Mouse (Mus musculus): ENCODE results near the gene Stard5. TPM values are rescaled to one million over a fixed set of nuclear protein-coding genes. Genes with fewer than 3 reads are reported as not detected.

The Stard5 gene
- 120 TPM for polyA plus RNA-seq (2014; fragmentation: Illumina TruSeq; extraction: RNeasy Lipid Tissue Mini Kit (QIAGEN cat#74804); ENCODE audit: low read depth, low replicate concordance)

DNA sequence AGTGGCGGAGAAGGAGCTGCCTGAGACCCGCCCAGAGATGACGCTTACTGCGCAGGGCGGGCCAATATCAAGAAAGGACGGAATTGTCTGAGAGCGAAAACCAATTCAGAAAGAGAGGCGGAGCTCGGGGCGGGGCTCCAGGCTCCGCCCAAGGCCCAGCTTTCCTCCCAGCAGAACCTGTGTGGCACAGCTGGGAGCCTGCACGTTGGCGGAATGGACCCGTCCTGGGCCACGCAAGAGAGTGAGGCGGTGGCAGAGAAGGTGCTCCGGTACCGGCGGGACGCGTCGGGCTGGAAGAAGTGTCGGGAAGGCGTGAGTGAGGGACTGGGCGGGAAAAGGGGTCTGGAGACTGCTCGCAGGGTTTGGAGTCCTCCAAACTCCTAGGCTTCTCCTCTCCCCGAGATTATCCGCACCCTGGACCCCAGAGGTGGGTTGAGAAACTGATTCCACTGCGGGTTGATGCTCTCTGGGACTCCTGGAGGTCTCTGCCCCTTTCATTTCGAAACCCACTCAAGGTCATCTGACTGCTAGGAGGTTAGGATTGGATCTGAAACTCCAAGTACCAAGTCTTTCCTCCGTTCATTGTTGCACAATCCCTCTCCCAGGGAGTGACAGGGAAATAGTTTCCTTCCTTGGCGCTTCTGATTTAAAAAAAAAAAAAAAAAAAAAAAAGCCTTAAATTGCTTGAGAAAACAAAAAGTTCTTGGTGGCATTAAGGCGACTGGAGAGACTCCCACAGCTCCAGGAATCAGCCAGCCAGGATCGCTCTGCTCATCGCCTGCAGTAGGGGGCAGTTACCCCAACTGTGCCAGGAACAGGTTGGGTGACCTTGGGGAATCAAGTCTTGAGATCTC lies at the start of gene Stard5:
Stard5 (plus strand) TSS at position 132 of the 854 bp plus-strand sequence.

DNA sequence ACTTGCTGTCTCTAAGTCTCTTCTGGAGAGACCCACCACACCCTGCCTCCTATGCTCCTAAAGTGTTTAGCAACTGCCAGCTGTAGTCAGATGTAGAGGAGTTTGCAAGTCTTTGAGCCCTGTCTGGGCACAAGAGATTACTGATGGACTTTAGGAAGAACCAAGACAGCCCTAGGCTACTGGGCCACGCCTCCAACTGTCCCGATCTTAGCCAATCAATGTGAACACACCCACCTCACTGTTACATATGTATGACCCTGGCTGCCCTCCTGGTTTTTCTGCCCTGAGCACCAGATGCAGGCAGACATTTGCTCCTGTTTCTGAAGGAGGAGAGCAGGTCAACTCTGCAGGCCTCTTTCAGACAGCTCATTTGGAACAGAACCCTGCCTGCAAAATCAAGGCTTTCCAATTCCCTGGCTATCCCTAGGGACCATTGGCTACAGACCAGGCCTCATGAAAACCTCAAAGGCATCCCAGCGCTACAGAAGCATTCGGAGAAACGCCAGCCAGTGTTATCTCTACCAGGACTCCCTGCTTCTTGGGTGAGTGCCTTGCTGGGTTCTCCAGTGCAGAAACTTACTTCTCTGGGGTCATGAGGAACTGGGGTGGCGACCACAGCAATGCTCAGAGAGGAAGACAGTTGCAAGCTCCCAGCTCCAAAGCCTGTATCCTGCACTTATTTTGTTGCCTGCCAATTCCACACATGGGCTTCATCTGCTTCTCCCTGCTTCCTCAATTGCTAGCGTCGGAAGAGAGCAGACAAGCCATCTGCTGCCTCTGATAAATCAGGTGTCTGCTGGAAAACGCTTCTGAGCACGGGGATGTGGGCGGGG lies 46.9 kb upstream of the Stard5 start, which contains the start of gene Tmc3:
Tmc3 (plus strand) TSS at position 289 of the 833 bp plus-strand sequence.

Other genes starting within 250 kb of the Stard5 start
- 1.1 TPM for gene Tmc3, start 47.0 kb upstream of the Stard5 start, polyA plus RNA-seq (2014; fragmentation: Illumina TruSeq; extraction: RNeasy Lipid Tissue Mini Kit (QIAGEN cat#74804); ENCODE audit: low read depth, low replicate concordance)
- 0.89 TPM for gene Il16, start 113.8 kb downstream of the Stard5 start, polyA plus RNA-seq (2014; fragmentation: Illumina TruSeq; extraction: RNeasy Lipid Tissue Mini Kit (QIAGEN cat#74804); ENCODE audit: low read depth, low replicate concordance)
- not detected for gene Cfap161, start 162.9 kb downstream of the Stard5 start, polyA plus RNA-seq (2014; fragmentation: Illumina TruSeq; extraction: RNeasy Lipid Tissue Mini Kit (QIAGEN cat#74804); ENCODE audit: low read depth, low replicate concordance)

All from kidney, adult 10 weeks (tissue).